Mouse (Mus musculus) spleen, postnatal 14 days (tissue): ENCODE data around the gene Spg20.

Source experiments
- DNase-seq, 2 experiments: peaks; one replicate each; pipeline ENCODE4 v3.0.0; 2021 to 2022; ENCODE audit warnings: low spot score in 2 of 2

Spg20 gene

GRCm38 (mm10) chr3:55111935-55112709, at the start of gene Spg20:
Gene Spg20 (plus strand): TSS chr3:55112108.
- DNase-seq, result peak; percentile 83 to 91

- DNase-seq, result no peak
These were observed 49.3 kb upstream of the Spg20 start for GRCm38 (mm10) chr3:55062653-55063052.

- peak in 1 of 2 experiments; percentile 31 for DNase-seq
These were observed 47.5 kb upstream of the Spg20 start for GRCm38 (mm10) chr3:55064396-55064795.

GRCm38 (mm10) chr3:55065738-55066665, 45.9 kb upstream of the Spg20 start:
- DNase-seq, result no peak

GRCm38 (mm10) chr3:55066666-55067023, 45.3 kb upstream of the Spg20 start:
- no peak for DNase-seq

GRCm38 (mm10) chr3:55067791-55068434, 44.0 kb upstream of the Spg20 start:
- no peak for DNase-seq

GRCm38 (mm10) chr3:55074576-55075293, 37.2 kb upstream of the Spg20 start:
- DNase-seq, result no peak

- no peak for DNase-seq
These were observed 36.6 kb upstream of the Spg20 start for GRCm38 (mm10) chr3:55075294-55075648.

GRCm38 (mm10) chr3:55078233-55078632, 33.7 kb upstream of the Spg20 start:
- DNase-seq, result no peak

- DNase-seq, result no peak
These were observed 32.3 kb upstream of the Spg20 start for GRCm38 (mm10) chr3:55079619-55080018.

GRCm38 (mm10) chr3:55080055-55080454, 31.9 kb upstream of the Spg20 start:
- DNase-seq, result peak in 1 of 2 experiments; percentile 13

GRCm38 (mm10) chr3:55084781-55085180, 27.1 kb upstream of the Spg20 start:
- no peak for DNase-seq

GRCm38 (mm10) chr3:55085716-55086115, 26.2 kb upstream of the Spg20 start:
- no peak for DNase-seq

GRCm38 (mm10) chr3:55086948-55087347, 25.0 kb upstream of the Spg20 start:
- no peak for DNase-seq

GRCm38 (mm10) chr3:55087360-55087759, 24.5 kb upstream of the Spg20 start:
- DNase-seq, result no peak

- no peak for DNase-seq
These were observed 23.5 kb upstream of the Spg20 start for GRCm38 (mm10) chr3:55088359-55088758.

- DNase-seq, result no peak
These were observed 23.1 kb upstream of the Spg20 start for GRCm38 (mm10) chr3:55088843-55089242.

- no peak for DNase-seq
These were observed 22.6 kb upstream of the Spg20 start for GRCm38 (mm10) chr3:55089291-55089690.

GRCm38 (mm10) chr3:55093161-55093560, 18.7 kb upstream of the Spg20 start:
- DNase-seq, result no peak

- no peak for DNase-seq
These were observed 15.8 kb upstream of the Spg20 start for GRCm38 (mm10) chr3:55095968-55096654.

GRCm38 (mm10) chr3:55096655-55097005, 15.3 kb upstream of the Spg20 start:
- no peak for DNase-seq
